Mouse (Mus musculus) hindbrain, embryonic 16.5 days (tissue): ENCODE data around the gene Evi2. TPM values are rescaled to one million over a fixed set of nuclear protein-coding genes. Genes with fewer than 3 reads are reported as not detected.

Source experiments
- ATAC-seq: fragments of 200-750 bp; cut with Nextera tagmentation; 2 replicates; pipeline ENCODE4 v1.8.0; 2017; ENCODE audit warnings: moderate TSS enrichment, moderate library complexity
- H3K27ac ChIP-seq: fragments of 300-500 bp; sonication (generic); 2 replicates; pipeline ENCODE4 v1.5.1; 2014; ENCODE audit warnings: low read depth, mild to moderate bottlenecking, control low read depth, low read length, moderate library complexity
- H3K27me3 ChIP-seq: fragments of 300-500 bp; sonication (generic); replicated peaks from 2 replicates; pipeline ENCODE4 v1.6.1; 2014; ENCODE audit warnings: low read length; ENCODE audit not compliant: control insufficient read depth, insufficient read depth
- H3K36me3 ChIP-seq: fragments of 300-500 bp; sonication (generic); 2 replicates; pipeline ENCODE4 v1.6.1; 2014; ENCODE audit warnings: mild to moderate bottlenecking, low read length, moderate library complexity, mixed read lengths; ENCODE audit not compliant: control insufficient read depth, insufficient read depth
- H3K4me1 ChIP-seq: fragments of 300-500 bp; sonication (generic); 2 replicates; pipeline ENCODE4 v1.6.1; 2014; ENCODE audit warnings: low read depth, low read length; ENCODE audit not compliant: control insufficient read depth, insufficient read depth
- H3K4me2 ChIP-seq: fragments of 300-500 bp; sonication (generic); 2 replicates; pipeline ENCODE4 v1.6.1; 2014; ENCODE audit warnings: mild to moderate bottlenecking, low read length, control low read depth, moderate library complexity
- H3K4me3 ChIP-seq: fragments of 300-500 bp; sonication (generic); 2 replicates; pipeline ENCODE4 v1.5.1; 2014; ENCODE audit warnings: mild to moderate bottlenecking, low read length, control low read depth, moderate library complexity
- H3K9ac ChIP-seq: fragments of 300-500 bp; sonication (generic); 2 replicates; pipeline ENCODE4 v1.6.1; 2014; ENCODE audit warnings: low read depth, mild to moderate bottlenecking, control low read depth, low read length, moderate library complexity
- H3K9me3 ChIP-seq: fragments of 300-500 bp; sonication (generic); 2 replicates; pipeline ENCODE4 v1.6.1; 2014; ENCODE audit warnings: mild to moderate bottlenecking, low read length, moderate library complexity; ENCODE audit not compliant: control insufficient read depth
- WGBS: fragments of 180-500 bp; shearing (Covaris S2); extraction: QIAGEN DNeasy Blood & Tissue Kit; methylation state at CpG from one replicate; pipeline ENCODE4 v1.1.7; 2014; 5-methylcytosine and 5-hydroxymethylcytosine counted together
- polyA plus RNA-seq: library from polyadenylated mRNA; unstranded; fragments of >200 nt; fragmentation: Nextera tagmentation; extraction: Ambion mirVana; gene quantifications from 2 replicates; pipeline ENCODE4 v1.2.1, GENCODE M21; 2015

The Evi2 gene
- polyA plus RNA-seq, 1 experiment from 2014 or later: 0.61 TPM

DNA sequence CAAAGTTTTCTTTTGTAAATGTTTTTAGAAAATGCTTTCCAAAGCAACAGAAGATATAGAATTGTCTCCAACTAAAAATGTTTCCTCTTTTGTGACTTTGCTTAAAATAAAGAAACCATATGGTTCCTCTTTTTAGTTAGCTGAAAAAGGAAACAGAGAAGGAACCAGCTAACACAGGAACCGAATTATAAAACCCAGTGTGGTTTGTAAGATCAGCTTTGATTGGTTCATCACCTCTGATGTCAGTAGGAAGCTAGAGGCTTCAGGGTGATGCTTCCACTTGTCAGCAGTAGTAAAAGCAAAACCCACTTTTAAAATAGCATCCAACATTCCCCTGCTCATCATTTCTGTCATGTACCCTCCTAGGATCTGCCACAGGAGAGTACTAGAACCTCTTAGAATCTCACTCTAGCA, 10.5 kb downstream of the Evi2 start:
- no peaks in the 10 kb centered on the region for H3K4me1 ChIP-seq
- no peaks in the 10 kb centered on the region for H3K9me3 ChIP-seq
- ATAC-seq: no peak
- no peaks in the 10 kb centered on the region for H3K36me3 ChIP-seq
- no peak overlapping the region for H3K9ac ChIP-seq
- no peaks in the 10 kb centered on the region for H3K27me3 ChIP-seq
- no peak overlapping the region for H3K27ac ChIP-seq
- WGBS: 77% methylated on average over 1 of the region's 1 CpGs
- H3K4me2 ChIP-seq: no peak overlapping the region
- no peak overlapping the region for H3K4me3 ChIP-seq

DNA sequence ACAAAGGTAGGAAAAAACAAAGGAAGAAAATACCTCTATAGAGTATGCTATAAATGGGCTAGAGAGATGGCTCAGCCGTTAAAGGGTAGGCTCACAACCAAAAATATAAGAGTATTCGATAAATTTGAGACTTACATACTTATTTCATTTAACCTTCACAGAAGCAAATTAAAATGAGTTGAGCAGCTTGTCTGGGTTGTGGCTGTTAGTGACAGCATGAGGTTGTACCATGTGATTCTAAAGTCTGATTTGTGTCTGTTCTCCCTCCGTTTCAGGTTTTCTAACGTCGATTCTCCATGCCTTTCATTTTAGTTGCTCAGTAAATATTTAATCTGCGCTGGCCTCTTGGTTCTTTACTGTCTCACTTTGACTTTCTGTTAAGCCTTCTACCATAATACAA, 11.1 kb downstream of the Evi2 start:
- H3K4me2 ChIP-seq: no peak overlapping the region
- no peaks in the 10 kb centered on the region for H3K4me1 ChIP-seq
- no peak overlapping the region for H3K9ac ChIP-seq
- no peak overlapping the region for H3K4me3 ChIP-seq
- no peaks in the 10 kb centered on the region for H3K9me3 ChIP-seq
- H3K36me3 ChIP-seq: no peaks in the 10 kb centered on the region
- H3K27me3 ChIP-seq: no peaks in the 10 kb centered on the region
- ATAC-seq: no peak
- H3K27ac ChIP-seq: no peak overlapping the region
- 88% methylated on average over 6 of the region's 6 CpGs for WGBS

DNA sequence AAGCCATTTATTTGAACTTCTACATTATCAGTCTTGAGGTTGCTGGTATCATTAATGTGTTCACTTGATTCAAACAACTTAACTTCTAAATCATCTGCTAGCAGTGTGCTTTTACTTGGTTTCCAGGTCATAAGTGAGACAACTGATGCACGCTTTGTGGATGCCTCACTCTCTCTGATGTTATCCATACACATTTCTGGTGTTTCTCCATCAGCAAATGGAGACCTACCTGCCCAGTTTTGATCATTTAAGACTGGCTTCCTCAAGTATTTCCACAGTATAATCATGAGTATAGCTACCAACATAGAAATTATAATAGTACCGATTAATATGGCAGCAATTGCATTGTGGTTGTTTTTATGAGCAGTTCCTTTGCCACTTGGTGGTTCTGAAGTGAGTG, 14.6 kb downstream of the Evi2 start:
- no peak overlapping the region for H3K4me3 ChIP-seq
- 95% methylated on average over 2 of the region's 2 CpGs for WGBS
- no peaks in the 10 kb centered on the region for H3K36me3 ChIP-seq
- H3K9ac ChIP-seq: no peak overlapping the region
- no peaks in the 10 kb centered on the region for H3K4me1 ChIP-seq
- H3K27me3 ChIP-seq: no peaks in the 10 kb centered on the region
- no peak overlapping the region for H3K27ac ChIP-seq
- no peak for ATAC-seq
- no peak overlapping the region for H3K4me2 ChIP-seq
- H3K9me3 ChIP-seq: no peaks in the 10 kb centered on the region

DNA sequence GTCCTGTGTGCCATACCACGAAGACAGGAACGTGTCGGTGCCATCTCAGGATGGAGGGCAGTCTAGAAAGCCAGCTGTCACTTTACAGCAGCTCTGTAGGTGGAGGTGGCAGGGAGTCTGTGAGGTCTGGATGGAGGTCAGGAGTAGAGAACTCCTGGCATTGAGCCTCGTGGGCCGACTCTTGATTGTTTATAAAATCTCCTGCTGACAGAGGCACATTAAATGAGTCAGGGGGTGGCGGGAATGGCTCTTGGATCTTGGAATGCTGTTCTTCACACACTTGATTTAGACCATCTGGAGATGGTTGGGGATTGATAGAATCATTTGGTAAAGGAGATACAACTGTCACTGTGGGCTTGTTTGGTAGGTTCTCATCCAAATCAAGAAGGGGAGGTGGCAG, 15.1 kb downstream of the Evi2 start:
- Histone ChIP-seq H3K36me3 (no peaks in the 10 kb centered on the region), H3K27me3 (no peaks in the 10 kb centered on the region), H3K4me1 (no peaks in the 10 kb centered on the region), H3K27ac (no peak overlapping the region), H3K9ac (no peak overlapping the region), H3K9me3 (no peaks in the 10 kb centered on the region), H3K4me2 (no peak overlapping the region), H3K4me3 (no peak overlapping the region)
- no peak for ATAC-seq
- 60% methylated on average over 6 of the region's 6 CpGs for WGBS

DNA sequence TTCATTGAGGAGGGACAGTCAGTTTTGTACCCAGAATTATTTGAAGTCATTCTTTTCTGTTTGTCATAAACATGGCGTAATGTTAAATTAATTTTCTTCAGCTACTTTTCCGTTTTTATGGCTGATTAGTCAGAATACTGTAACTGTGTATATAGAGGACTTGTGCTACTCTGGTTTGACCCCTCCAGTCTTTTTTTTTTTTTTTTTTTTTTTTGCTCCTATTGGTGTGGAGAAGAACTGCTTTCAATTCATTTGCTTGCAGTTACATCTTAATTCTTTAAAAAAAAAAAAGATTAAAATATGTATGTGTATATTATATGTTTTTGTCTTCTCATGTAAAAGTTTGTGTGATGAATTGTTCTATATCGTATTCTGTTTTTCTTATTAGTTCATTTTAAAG, 18.4 kb downstream of the Evi2 start:
- Histone ChIP-seq H3K27ac (no peak overlapping the region), H3K4me1 (no peaks in the 10 kb centered on the region), H3K4me3 (no peak overlapping the region), H3K9me3 (no peaks in the 10 kb centered on the region), H3K36me3 (no peaks in the 10 kb centered on the region), H3K4me2 (no peak overlapping the region), H3K9ac (no peak overlapping the region), H3K27me3 (no peaks in the 10 kb centered on the region)
- no peak for ATAC-seq
- WGBS: 96% methylated on average over 3 of the region's 3 CpGs

DNA sequence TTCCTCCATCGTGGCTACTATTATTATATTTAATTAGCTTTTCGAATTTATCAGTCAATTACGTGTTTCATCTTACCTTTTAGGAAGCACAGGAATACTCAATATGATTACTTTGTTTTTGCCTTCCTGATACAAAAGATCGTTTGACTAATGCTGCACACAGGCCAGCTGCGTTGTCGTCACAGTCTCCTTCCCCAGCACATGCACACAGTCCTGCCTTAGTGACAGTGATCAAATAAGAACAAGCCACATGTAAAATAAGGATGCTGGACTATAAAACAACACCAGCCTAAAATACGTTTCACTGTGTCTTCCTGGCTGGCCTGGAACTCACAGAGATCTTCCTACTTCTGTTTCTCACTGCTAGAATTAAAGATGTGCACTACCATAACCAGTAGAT, 25.9 kb downstream of the Evi2 start:
- Histone ChIP-seq H3K9me3 (no peaks in the 10 kb centered on the region), H3K27me3 (no peaks in the 10 kb centered on the region), H3K36me3 (no peaks in the 10 kb centered on the region), H3K4me2 (no peak overlapping the region), H3K4me1 (no peaks in the 10 kb centered on the region), H3K4me3 (no peak overlapping the region), H3K27ac (no peak overlapping the region), H3K9ac (no peak overlapping the region)
- 71% methylated on average over 7 of the region's 7 CpGs for WGBS
- ATAC-seq: no peak

DNA sequence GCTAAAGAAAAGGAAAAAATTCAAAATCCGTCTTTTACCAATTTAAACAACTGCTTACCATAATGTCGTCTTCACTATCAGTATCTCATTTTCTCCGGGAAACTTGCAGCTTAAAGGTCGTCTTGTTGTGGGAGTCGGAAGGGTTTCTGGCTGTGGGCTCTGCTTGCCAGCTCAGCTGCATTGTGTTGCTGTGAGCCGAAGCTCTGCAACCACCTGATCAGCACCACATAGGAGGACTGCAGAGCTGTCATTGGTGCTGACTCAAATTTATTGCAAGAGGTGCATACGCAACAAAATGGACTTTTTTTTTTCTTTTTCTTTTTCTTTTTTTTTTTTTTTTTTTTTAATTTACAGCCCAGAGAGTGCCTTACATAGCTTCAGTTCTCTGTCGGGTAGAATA, 26.5 kb downstream of the Evi2 start, which contains the start of gene Omg:
Omg (minus strand) TSS at position 240 of the 400 bp plus-strand sequence.
- ATAC-seq: peak; percentile 70
- 0 out of 2 replicates have a peak within 1 kb of the TSS, but pooled peaks have one; percentile 54 for H3K27ac ChIP-seq
- H3K36me3 ChIP-seq: no peaks in the 10 kb centered on the region
- peak within 1 kb of the TSS; percentile 29 for H3K4me2 ChIP-seq
- peak within 1 kb of the TSS; percentile 20; the same call in 1 of the 2 replicates for H3K4me3 ChIP-seq
- no peak within 1 kb of the TSS for H3K9ac ChIP-seq
- 25% methylated on average over 8 of the region's 8 CpGs for WGBS
- no peaks in the 10 kb centered on the region for H3K27me3 ChIP-seq
- no peaks in the 10 kb centered on the region for H3K9me3 ChIP-seq
- H3K4me1 ChIP-seq: no peaks in the 10 kb centered on the region

DNA sequence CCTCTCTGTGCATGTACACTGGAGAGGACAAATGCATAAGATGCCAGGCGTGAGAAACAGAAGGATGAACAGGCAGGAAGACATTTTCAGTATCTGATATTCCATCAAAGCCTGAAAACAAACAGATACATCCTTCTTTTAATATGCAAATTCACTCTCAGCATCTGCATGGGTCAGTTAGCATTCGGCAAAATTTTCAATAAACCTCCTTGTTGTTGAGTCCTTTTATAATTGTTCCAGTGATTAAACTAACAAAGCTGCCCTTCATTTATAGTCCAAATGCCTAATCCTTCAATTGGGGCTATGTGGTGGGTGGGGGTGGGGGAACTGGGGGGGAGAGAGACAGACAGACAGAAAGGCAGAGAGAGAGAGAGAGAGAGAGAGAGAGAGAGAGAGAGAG, 27.5 kb downstream of the Evi2 start:
- ATAC-seq: peak; percentile 58; the same call in 1 of the 2 replicates
- 26% methylated on average over 2 of the region's 2 CpGs for WGBS
- Histone ChIP-seq H3K9ac (no peak overlapping the region), H3K4me3 (no peak overlapping the region), H3K4me1 (no peaks in the 10 kb centered on the region), H3K27me3 (no peaks in the 10 kb centered on the region), H3K36me3 (no peaks in the 10 kb centered on the region), H3K4me2 (peak overlapping the region; percentile 29), H3K27ac (no peak overlapping the region), H3K9me3 (no peaks in the 10 kb centered on the region)

DNA sequence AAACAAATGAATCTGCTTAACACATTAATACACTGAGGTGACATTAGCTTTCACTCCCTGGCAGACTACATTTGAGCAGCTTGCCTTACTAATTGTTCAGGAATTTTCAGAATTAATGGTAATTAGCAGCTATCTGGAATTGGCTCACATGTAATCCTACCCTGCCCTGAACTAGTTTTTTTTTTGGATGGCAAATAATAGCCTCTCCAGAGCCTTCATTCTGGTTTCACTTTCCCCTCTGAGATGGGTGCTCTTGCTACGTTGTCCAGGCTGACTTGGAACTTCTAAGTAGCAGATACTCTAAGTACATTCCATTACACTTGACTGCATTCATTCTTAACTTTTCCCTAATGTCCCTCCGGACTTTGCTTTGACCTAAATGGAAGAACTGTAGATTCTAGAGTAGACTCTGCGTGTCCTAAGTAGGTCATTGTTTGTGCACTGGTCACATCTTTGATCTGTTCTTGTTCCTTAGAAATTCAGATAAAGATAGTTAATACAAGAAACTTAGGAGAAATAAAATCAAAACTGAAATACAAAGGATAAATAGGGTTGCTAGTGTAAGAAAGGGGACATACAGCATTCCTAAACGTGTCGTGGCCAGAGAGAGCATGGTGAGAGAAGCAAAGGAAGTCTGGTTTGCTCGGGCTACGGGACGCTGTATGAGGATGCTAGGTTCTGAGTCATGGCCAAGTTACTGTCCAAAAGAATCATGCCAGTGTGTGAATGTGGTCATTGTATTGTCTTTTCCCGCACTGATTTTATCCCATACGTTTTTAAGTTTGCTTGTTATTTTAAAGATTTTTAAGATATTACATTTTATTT, 35.2 kb downstream of the Evi2 start:
- H3K9ac ChIP-seq: no peak overlapping the region
- no peaks in the 10 kb centered on the region for H3K4me1 ChIP-seq
- no peak overlapping the region for H3K27ac ChIP-seq
- no peaks in the 10 kb centered on the region for H3K36me3 ChIP-seq
- no peak for ATAC-seq
- H3K9me3 ChIP-seq: no peaks in the 10 kb centered on the region
- H3K4me2 ChIP-seq: no peak overlapping the region
- H3K4me3 ChIP-seq: no peak overlapping the region
- WGBS: 69% methylated on average over 10 of the region's 10 CpGs
- H3K27me3 ChIP-seq: no peaks in the 10 kb centered on the region
